Mouse (Mus musculus) small intestine, adult 2 months (tissue): ENCODE measurements around the gene Camkv. TPM values are rescaled to one million over a fixed set of nuclear protein-coding genes. Genes with fewer than 3 reads are reported as not detected.

Experiments
- H3K27ac ChIP-seq: fragments of 200-500 bp; 2 replicates; pipeline ENCODE4 v1.5.1; 2012; ENCODE audit warnings: low read depth, low read length, control low read depth, inconsistent platforms; ENCODE audit not compliant: insufficient read depth
- H3K27me3 ChIP-seq: fragments of 200-500 bp; 2 replicates; pipeline ENCODE4 v1.6.1; 2012; ENCODE audit warnings: mild to moderate bottlenecking, moderate library complexity, low read length, inconsistent platforms; ENCODE audit not compliant: control insufficient read depth, insufficient read depth
- H3K36me3 ChIP-seq: fragments of 200-500 bp; 2 replicates; pipeline ENCODE4 v1.6.1; 2012; ENCODE audit warnings: mild to moderate bottlenecking, low read length, control low read depth, inconsistent platforms; ENCODE audit not compliant: control insufficient read depth, insufficient read depth
- H3K4me1 ChIP-seq: fragments of 200-500 bp; 2 replicates; pipeline ENCODE4 v1.6.1; 2012; ENCODE audit warnings: low read length, inconsistent platforms, mixed read lengths; ENCODE audit not compliant: control insufficient read depth, insufficient read depth, insufficient read length
- H3K4me3 ChIP-seq: fragments of 200-500 bp; 2 replicates; pipeline ENCODE4 v1.5.1; 2012; ENCODE audit warnings: low read depth, mild to moderate bottlenecking, control low read depth, inconsistent platforms, low read length, moderate library complexity
- CTCF ChIP-seq: fragments of 200-500 bp; IDR thresholded peaks from 2 replicates; pipeline ENCODE4 v1.5.1; 2012; ENCODE audit warnings: low read depth, mild to moderate bottlenecking, control low read depth, inconsistent platforms, low read length, moderate library complexity, mixed read lengths; ENCODE audit not compliant: insufficient replicate concordance, insufficient read length; ENCODE audit errors: extremely low read depth
- POLR2A ChIP-seq: fragments of 200-500 bp; IDR thresholded peaks from 2 replicates; pipeline ENCODE4 v1.6.1; 2012; ENCODE audit warnings: low read depth, mild to moderate bottlenecking, control low read depth, inconsistent platforms, low read length, moderate library complexity
- WGBS: fragments of 180-500 bp; shearing (Covaris S2); methylation state at CpG from one replicate; pipeline ENCODE4 v1.1.7; 2018; 5-methylcytosine and 5-hydroxymethylcytosine counted together
- polyA plus RNA-seq: library from polyadenylated mRNA; depleted of rRNA; stranded (reverse); fragments of >200 nt; gene quantifications from 2 replicates; pipeline ENCODE4 v1.2.3, GENCODE M21; 2012

Camkv gene
- polyA plus RNA-seq, 1 experiment = 0.35 TPM

DNA sequence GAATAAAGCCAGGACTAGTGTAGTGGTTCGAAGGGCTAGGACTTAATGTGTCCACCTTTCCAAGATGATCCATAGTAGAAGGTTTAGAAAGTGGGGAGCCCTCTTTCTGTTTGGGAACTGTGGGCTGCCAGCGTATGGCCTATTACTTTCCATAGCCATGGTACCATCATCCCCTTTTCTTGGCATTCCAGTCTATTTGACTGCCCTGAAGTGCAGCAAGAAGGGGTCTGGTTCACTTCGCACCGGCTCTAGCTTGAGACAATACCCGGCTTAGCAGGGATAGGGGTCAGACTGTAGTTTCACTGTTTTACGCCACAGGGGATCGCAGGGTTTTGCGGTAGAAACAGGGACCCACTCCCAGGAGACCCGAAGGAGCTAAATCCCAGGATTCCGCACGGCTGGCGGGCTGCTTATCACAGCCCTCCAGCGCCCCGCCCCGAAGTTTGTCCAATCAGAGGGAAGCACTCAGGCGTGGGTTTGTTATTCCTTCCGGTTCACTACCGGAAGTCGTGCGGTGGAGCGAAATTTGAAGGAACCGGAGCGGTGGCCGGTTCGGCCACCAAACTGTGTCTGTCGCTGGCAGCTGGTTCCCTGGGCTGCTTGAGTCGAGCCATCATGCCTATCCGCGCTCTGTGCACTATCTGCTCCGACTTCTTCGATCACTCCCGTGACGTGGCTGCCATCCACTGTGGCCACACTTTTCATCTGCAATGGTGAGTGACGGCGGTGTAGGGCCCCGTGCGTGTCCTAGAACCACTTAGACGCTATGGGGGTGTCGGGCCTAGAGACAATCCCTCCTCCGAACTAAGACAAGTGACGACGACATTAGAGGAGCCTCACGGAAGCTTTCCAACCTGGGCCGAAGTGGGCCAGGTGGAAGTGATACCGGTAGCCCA, 15.2 kb downstream of the Camkv start:
- 21% methylated on average over 45 of the region's 45 CpGs for WGBS
- TF ChIP-seq POLR2A (peak; percentile 56; the same call in 1 of the 2 replicates), CTCF (no peak)

DNA sequence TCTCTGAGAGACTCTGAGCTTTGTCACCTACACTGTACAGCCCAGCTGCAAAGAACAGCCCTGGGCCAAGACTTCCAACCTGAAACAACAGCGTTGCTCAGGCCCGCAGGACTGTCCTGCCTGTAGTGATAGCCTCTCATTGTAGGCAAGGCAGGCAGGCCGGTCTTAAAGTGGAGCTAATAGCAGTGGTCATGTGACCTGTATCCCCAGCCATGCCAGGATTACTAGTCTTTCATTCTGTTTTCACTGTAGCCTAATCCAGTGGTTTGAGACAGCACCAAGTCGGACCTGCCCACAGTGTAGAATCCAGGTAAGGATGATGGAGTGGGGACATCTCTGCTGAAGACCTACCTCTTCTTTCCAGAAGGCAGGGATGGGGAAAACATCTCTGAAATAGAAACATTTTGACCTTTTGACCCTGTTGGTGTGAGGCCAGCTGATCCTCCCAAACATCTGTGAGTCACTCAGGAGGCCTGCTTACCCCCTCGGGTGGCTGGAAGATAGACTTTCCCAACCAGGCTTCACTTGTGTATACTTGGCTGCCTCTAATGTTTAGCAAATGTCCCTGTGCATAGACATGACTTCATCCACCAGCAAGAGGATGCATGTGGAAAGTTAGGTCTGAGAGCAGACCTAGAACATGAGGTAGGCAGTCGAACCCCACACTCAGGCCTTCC, 20.3 kb downstream of the Camkv start:
- TF ChIP-seq POLR2A = no peak
- no peak for TF ChIP-seq CTCF
- Histone ChIP-seq H3K36me3 (peaks cover 2% of the 10 kb centered on the region; the same call in 1 of the 2 replicates), H3K27me3 (no peaks in the 10 kb centered on the region), H3K4me1 (no peaks in the 10 kb centered on the region; the same call in 1 of the 2 replicates), H3K27ac (no peak overlapping the region), H3K4me3 (no peak overlapping the region)
- WGBS = 73% methylated on average over 6 of the region's 6 CpGs

More for the DNA sequence above, 15.2 kb downstream of the Camkv start:
- Histone ChIP-seq H3K4me1 (no peaks in the 10 kb centered on the region; the same call in 1 of the 2 replicates), H3K27ac (no peak overlapping the region), H3K36me3 (no peaks in the 10 kb centered on the region), H3K27me3 (no peaks in the 10 kb centered on the region), H3K4me3 (peak overlapping the region; percentile 75)

DNA sequence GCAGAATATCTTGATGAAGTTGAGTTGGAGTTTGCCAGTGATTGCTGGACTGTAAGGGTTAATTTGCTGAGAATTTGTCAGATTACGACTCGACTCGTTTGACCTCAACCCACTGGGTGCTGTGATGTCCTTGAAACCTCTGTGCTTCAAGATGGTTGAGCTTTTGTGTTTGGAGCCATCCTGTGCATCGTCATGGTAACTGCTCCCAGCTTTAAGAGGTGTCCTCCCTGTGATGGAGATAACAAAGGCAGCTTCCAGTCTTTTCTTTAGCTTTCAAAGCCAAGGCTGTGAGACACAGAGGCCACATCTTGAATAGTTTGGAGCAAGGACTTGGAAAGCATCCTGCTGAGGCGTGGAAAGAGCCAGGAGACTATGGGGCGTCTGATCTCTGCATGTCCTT, 21.7 kb downstream of the Camkv start:
- Histone ChIP-seq H3K27ac (no peak overlapping the region), H3K4me3 (no peak overlapping the region), H3K27me3 (no peaks in the 10 kb centered on the region), H3K36me3 (peaks cover 2% of the 10 kb centered on the region; the same call in 1 of the 2 replicates), H3K4me1 (no peaks in the 10 kb centered on the region)
- WGBS = 64% methylated on average over 6 of the region's 6 CpGs
- no peak for TF ChIP-seq POLR2A
- no peak for TF ChIP-seq CTCF

DNA sequence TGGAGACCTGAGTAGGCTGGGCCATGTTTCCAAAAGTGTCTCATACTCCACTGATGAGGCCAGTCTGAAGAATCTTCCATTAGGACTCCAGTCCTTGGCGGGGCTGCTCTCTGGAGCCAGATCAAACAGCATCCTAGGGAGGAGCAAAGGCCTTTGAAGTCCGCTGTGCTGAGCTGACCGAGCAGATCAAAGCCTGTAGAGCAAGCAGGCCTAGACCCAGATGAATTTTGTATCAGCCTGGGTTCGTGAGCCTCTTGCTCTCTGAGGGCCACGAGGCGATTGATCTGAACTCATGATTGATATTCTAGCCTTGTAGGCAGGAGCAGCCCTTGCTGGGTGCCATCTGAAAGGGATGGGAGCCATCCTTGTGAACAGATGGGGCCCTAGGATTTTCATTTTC, 24.4 kb downstream of the Camkv start:
- peaks cover 2% of the 10 kb centered on the region; the same call in 1 of the 2 replicates for H3K36me3 ChIP-seq
- H3K4me1 ChIP-seq = no peaks in the 10 kb centered on the region
- WGBS = 81% methylated on average over 6 of the region's 6 CpGs
- TF ChIP-seq CTCF (no peak), POLR2A (no peak)
- H3K4me3 ChIP-seq = no peak overlapping the region
- no peak overlapping the region for H3K27ac ChIP-seq
- H3K27me3 ChIP-seq = no peaks in the 10 kb centered on the region

DNA sequence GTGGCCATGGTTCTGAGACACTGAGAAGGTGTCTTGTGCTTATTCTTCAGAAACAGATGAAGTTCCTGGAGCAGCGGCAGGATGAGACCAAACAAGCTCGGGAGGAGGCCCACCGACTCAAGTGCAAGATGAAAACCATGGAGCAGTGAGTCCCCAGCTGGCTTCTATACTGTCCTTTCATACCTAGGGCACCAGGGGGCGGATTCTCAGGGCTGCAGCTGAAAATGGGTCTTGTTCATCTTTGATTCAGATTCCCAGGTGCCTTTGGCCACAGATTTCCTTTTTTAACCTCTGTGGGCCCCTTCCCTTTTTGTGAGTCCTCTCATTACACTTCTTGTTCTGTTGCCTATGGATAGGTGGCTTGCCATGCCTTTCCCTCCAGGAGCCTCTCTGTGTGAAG, 25.5 kb downstream of the Camkv start:
- TF ChIP-seq CTCF (no peak), POLR2A (no peak)
- Histone ChIP-seq H3K27me3 (no peaks in the 10 kb centered on the region), H3K27ac (no peak overlapping the region), H3K4me3 (no peak overlapping the region), H3K36me3 (peaks cover 2% of the 10 kb centered on the region; the same call in 1 of the 2 replicates), H3K4me1 (no peaks in the 10 kb centered on the region)
- 81% methylated on average over 4 of the region's 4 CpGs for WGBS

DNA sequence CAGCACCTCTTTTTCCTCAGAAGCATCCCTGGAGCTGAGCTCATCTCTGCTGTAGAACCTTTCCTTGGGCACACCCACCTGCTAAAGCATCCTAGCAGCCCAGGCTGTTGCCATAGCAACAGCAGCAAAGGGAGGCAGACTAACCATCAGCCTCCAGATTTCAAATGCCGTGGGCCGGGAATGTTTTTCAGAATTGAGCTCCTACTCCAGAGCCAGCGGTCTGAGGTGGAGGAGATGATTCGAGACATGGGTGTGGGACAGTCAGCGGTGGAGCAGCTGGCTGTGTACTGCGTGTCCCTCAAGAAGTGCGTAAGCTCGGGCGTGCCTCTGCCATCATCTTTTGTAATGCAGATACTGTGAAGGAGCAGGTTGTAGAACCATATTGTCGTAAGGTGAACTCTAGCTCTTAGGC, 25.9 kb downstream of the Camkv start:
- Histone ChIP-seq H3K4me1 (no peaks in the 10 kb centered on the region), H3K27me3 (no peaks in the 10 kb centered on the region), H3K36me3 (peaks cover 2% of the 10 kb centered on the region; the same call in 1 of the 2 replicates), H3K27ac (no peak overlapping the region), H3K4me3 (no peak overlapping the region)
- 87% methylated on average over 10 of the region's 10 CpGs for WGBS
- TF ChIP-seq POLR2A (no peak), CTCF (no peak)

DNA sequence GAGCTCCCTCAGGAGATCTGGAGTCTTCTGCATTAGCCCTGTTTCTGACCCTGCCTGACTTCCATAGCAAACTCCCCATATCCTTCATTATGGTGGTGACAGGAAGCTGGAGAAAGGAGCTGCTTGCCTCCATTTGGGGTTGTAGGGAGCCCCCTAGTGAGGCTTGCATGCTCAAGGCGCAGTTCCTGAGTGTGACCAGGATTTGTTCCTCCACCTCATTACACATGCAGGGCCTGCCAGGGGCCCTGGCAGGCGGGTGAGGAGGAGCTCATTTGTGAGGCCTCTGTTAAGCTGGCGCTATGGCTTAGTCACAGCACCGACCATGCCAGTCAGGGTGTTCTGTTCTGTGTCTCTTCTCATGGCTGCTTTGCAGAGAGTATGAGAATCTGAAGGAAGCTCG, 26.4 kb downstream of the Camkv start:
- TF ChIP-seq POLR2A (no peak), CTCF (no peak; the same call in 1 of the 2 replicates)
- WGBS = 64% methylated on average over 5 of the region's 5 CpGs
- no peak overlapping the region for H3K4me3 ChIP-seq
- H3K36me3 ChIP-seq = peaks cover 2% of the 10 kb centered on the region; the same call in 1 of the 2 replicates
- H3K27me3 ChIP-seq = no peaks in the 10 kb centered on the region
- no peaks in the 10 kb centered on the region for H3K4me1 ChIP-seq
- no peak overlapping the region for H3K27ac ChIP-seq
